Mouse (Mus musculus): ENCODE results near the gene Ms4a7.
"Not testable (repeated sequence)": the region's sequence is repeated elsewhere in the genome, so short reads cannot be mapped to it uniquely, and the experiment has no call there.

Ms4a7 gene

DNA sequence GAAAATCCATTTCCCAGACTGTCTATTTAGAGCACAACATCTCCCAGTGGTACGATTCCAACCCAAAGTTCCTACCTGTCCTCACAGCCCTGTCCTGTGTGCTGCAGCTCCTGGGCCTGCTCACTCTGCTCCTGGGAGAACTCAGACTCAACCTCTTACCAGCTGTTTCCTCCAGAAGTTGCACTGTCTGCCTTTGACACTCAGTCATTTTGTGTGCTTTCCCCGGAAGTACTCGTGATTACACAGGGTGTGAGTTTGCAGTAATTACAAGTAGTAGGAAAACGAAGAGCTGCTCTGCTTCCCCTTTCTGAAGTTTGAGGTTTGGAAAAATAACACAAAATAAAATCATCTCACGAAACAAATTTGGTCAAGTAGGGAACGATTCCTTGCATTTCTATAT lies at the start of gene Ms4a7:
Gene Ms4a7 (minus strand): TSS at position 215 of the 400 bp plus-strand sequence.
- no peak for DNase-seq (ENCODE audit: low spot score in 2 of 2)

DNA sequence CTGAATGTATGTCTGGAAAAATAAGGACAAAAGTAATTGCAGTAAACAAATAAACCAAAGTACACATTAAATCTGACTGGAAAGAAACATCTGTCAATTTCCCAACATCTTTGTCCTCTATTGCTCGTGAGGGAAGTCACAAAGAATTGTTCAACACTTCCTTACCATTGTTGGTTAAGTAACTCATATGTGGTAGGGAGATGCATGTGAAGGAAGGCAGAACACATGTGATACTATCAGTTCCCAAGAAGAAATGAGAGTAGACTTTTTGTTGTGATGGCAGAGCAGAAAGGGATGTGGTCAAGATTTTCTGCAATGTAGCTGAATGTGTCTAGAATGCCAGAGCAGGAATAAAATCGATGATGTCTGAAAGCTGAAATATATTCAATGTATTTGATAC lies 40.5 kb upstream of the Ms4a7 start:
- no peak for DNase-seq (ENCODE audit: low spot score in 2 of 2)

DNA sequence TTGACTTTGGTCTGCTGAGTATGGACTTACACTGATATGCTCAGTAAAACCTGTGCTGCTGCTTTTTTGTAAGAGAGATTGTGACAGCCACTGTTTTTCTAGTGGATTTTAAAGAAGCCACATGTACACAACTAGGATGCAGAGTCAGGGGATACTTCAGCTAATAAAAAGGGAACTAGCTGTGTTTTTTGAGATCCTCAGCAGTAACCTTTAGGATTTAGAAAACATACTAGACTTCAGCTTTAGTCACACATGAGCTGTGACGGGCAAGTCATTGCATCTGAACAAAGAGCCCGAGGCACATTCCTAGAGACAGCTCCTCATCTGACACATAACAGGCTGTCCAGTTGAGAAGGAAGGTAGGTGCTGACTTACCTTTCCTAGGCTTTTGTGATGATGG lies 39.3 kb upstream of the Ms4a7 start, which contains the start of gene Ms4a4a:
Gene Ms4a4a (plus strand): TSS at position 251 of the 400 bp plus-strand sequence.
- no peak for DNase-seq (ENCODE audit: low spot score in 2 of 2)

DNA sequence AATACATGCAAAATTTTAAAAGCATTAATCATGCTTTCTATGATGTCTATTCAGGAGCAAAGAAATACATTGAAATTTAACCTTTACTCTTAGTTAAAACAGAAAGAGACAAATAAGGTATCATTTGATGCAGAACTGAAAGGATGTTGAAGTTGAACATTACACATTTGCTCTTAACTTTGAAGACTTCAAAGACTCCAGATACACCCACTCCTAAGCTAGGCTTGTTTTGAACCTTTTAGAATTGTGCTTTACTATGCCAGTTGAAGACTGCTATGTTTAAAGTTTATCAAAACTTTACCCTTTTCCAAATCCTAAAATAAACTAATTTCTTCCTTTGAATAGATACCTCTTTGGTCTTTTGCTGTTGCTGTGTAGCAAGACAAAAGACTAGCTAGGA lies 35.2 kb upstream of the Ms4a7 start:
- DNase-seq (ENCODE audit: low spot score in 2 of 2): no peak

DNA sequence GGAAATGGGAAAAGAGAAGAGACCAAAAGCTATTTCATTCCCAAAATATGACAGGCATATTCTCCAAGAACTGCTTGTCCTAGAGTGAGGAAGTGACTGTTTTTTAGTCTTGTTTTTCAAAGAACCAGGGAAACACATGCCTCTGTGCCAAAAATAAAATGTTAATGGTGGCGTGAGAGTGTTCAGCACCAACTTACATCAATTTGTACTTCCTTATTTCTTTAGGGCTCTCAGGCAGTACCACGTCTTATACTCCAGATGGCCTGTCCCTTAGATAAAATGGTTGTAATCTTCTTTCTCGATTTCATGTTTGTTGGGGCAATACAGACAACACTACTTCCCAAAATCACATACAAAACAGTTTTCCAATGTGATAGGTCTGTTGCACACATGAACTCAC lies 32.4 kb upstream of the Ms4a7 start:
- DNase-seq (ENCODE audit: low spot score in 2 of 2): no peak

DNA sequence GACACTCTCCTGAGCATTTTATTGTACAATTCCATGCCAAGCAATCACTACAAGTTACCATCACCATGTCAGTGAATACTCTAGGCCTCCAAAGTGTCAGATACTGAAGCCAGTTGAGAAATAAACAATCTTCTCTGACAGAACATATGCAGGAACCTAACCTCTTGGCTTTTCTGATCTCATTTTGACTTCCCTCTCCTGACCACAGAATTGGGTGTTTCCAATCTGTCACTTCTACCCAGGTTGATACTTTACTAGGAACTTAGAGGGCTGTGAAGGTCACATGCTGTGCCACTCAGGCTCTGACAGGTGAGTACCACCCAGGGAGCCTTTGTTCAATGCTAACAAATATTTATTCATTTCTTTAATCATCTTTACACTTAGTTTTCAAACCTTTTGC lies 26.1 kb upstream of the Ms4a7 start:
- no peak for DNase-seq (ENCODE audit: low spot score in 2 of 2)

DNA sequence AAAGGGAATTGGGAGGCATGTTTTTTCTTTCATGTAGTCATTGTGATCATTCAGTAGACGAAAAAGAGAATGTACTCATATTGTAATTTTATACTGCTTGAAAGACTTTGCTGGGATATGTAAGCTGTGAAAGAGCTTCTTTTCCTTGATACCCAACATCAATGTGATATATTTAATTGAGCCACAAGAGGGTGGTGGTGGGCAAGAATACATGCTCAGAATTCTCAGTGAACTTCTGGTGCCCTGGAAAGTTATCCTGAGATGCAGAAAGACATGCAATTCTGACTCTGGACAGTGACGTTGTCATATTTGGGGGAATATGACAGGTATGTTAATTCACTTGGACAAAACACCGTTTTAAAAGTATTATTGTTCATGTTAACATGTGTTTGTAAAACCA lies 24.2 kb upstream of the Ms4a7 start:
- no peak for DNase-seq (ENCODE audit: low spot score in 2 of 2)

DNA sequence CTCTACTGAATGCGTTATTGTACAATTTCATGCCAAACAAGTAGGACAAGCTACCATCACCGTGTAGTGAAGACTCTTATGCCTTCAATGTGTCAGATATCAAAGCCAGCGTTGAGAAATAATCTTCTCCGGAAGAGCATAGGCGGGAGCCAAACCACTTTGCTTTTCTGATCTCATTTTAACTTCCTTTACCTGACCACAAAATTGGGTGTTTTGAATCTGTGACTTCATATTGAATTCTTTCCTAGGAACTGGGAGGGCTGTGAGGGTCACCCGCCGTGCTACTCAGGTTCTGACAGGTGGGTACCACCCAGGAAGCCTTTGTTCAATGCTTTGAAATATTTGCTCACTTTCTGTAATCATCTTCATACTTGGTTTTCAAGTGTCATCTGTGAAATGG lies 19.8 kb upstream of the Ms4a7 start:
- no peak for DNase-seq (ENCODE audit: low spot score in 2 of 2)

DNA sequence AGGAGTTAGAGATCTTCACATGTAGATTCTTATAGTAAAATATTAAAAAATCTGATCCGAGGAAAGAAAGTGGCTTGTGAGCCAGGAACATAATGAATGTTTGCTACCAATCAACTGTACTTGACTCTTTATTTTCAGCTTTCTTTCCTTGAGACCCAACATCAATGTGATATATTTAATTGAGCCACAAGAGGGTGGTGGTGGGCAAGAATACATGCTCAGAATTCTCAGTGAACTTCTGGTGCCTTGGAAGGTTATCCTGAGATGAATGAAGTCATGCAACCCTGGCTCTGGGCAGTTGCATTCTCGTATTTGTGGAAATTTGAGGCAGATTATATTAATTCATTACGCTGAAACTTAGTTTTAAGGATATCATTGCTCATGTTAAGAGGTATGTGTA lies 15.9 kb upstream of the Ms4a7 start:
- no peak for DNase-seq (ENCODE audit: low spot score in 2 of 2)

DNA sequence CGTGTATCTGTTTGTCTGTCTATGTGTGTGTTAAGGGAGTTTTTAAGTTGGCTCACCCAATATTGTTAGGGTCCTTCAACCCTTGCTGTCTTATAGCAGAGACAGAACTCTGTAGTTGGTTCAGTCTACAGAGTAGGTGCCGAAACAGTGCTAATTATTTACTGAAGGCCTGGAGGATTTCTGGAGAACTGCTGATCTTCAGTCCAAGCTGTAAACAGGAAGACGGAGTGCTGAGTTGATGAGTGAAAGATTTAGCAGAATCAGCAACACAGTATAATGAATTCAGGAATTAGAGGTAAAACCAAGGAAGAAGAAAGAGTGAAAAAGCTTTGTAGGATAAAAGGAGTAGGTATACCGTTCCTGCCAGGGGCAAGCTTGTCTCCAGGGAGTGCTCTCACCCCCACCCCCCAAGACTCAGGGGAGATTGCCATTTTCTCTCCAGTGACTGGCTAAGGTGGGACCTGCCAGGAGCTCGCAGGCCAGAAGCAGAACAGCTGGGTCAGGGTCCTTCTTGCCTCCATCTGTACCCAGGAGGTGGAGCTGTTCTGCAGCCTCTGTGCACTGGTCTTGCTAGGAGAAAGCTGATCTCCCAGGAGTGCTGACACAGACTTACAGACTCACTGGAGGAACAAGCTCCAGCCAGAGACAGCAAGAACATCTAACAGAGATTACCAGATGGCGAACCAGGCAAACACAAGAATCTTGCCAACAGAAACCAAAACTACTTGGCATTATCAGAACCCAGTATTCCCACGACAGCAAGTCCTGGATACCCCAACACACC lies 13.9 kb upstream of the Ms4a7 start:
- no peak for DNase-seq (ENCODE audit: low spot score in 2 of 2)

DNA sequence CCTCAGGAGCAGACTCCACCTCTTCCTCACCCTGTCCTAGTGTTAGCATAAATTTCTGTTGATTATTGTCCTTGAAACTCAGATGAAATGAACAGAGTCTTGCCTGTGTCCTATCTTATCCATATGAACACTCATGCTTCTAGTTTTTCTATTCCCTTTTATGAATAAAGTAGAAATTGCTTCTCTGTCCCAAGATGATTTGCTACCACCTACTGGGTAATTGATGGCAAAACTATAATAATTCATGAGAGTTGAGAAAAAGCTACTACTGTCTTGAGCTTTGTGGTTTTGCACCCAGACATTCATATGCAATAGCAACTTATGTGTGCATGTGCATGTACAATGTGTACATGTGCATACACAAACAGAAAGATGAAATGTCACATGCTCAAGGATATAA lies 8.0 kb upstream of the Ms4a7 start:
- DNase-seq (ENCODE audit: low spot score in 2 of 2): no peak

DNA sequence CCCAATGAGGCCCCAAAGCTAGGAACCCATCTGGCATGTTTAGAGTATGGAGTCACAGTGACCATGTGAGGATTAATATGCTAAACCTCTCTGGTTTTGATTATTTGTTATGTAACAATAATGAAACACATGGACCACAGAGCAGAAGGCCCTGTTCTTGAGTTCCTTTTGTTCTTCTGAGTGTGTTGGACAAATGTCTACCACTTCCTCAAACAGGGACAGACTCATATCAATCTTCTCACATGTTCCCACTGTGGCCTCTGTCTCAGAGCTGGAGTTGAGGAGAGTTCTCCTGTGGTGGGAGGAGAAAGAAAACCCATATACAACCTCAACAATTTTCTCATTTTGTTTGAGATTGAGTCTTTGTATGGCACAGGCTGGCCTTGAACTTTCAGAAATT lies 7.2 kb upstream of the Ms4a7 start:
- no peak for DNase-seq (ENCODE audit: low spot score in 2 of 2)

DNA sequence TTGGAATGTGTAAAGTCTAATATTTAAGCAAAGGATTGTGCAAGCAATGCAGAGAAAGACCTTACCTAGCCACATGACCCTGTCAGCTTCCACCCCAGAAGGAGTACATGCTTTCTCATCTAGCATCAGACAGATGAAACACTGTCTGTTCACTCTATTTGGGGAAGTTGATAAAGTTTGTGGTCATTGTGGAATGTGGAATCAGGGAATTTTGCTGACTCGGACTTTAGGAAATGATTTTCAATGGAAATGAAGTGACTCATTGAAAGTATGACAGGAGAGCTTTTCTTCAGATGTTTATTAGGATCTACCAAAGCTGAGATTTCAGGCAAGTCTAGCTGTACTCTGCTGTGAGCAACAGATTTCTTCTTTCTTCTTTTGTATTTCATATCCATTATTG lies 14.8 kb downstream of the Ms4a7 start:
- DNase-seq (ENCODE audit: low spot score in 2 of 2): no peak

DNA sequence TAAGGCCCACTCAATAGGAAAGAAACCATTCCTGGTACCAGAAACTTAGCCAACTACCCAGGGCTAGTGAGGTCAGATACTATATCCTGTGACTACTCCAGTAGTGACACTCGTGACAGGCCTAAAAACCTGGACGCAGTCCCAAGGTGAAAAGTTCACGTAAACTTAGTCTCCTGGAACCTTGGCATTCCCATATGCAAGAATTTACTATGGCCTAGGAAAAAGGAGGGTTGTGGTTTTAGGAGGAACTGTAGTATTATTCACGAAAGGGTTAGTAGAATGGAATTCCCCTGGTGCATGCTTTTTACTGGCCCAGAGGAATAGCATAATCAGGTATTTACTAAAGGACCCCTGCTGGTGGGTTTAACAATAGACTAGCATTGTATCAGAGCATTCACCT lies 19.2 kb downstream of the Ms4a7 start:
- no peak for DNase-seq (ENCODE audit: low spot score in 2 of 2)

DNA sequence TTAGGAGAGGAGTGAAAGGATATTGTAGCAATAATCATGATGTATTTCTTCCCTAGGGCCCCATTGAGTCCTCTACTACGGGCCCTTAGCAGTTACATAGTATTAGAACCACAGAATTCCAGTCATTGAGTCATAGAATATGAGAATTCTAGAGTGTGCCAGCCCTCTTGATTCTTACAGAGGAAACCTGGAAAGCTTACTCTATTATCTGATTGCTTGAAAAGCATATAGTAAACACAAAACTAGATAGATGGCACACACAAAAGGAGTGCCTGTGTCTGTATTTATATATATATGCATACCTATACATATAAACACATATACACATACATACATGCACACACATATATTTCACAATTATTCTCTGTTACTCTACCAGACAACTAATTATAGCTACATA lies 21.6 kb downstream of the Ms4a7 start, which contains the start of gene Ms4a14:
Gene Ms4a14 (minus strand): TSS at position 101 of the 400 bp plus-strand sequence.
- DNase-seq (ENCODE audit: low spot score in 2 of 2): no peak

DNA sequence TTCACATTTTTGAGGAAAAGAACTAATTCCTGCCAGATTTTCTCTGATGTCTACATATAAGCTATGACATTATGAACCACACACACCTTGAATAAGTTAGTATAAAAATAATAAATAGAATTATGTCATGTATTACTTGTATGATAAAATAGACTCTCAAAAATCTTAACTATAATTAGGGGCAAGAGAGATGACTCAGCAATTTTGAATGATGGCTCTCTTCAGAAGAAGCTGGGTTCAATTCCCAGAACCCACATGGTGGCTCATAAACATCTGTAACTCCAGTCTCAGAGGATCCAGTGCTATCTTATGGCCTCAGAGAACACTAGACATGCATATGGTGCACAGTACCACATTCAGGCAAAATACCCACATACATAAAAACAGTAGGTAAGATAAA lies 27.1 kb downstream of the Ms4a7 start:
- no peak for DNase-seq (ENCODE audit: low spot score in 2 of 2)

DNA sequence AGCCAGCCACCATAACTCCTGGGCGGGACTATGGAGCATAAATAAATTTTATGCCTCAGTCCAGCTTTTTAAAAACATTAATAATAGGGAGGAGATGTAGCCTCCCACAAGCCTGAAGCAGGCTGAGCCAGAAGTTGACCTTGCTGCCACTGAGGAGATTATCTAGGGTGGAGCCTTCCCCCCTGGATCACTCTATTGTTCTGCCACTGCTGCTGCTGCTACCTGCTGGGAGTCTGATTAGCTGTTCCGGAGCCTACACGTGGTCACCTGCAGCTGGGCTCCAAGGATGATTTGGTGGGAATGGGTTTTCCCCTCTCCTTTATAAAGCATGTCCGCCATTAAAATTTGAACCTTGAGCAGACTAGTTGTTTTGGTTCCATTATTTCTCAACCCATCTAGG lies 36.4 kb downstream of the Ms4a7 start:
- not testable (repeated sequence) for DNase-seq (ENCODE audit: low spot score in 2 of 2)

DNA sequence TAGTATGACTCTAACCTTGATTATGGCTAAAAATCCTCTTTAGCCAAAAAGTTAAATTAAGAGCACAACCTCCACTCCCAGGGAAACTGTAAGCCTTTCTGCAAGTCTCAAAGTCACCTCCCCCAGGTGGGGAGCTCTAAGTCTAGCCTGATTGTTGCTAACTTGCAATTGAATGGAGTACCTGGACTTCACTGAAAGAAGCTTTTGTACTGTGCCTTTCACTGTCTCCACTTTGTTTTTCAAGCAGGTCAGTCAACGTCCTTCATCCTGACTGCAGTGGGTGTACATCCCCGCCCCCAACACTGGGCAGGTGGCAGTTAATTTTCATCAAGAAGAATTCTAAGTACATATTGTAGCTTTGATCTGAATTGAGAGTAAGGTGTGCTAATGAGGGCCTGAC lies 37.0 kb downstream of the Ms4a7 start:
- DNase-seq (ENCODE audit: low spot score in 2 of 2): no peak

DNA sequence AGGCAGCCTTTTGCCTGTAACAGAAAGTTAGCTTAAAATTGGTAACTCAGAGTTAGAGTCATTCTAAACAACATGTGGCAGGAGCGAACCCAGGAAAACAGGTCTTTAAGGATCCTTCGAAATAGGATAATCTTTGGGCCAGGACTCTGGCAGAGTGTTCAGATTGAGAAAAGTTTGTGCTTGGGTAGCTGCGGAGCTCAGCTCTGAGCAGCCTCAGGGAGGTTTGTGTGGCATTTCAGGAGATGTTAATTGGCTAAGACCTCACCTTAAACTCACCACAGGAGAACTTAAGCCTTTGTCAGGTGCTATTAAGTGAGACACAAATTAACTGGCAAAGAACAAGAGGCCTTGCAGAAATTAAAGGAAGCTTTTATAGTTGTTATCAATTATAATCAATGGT lies 42.3 kb downstream of the Ms4a7 start:
- not testable (repeated sequence) for DNase-seq (ENCODE audit: low spot score in 2 of 2)

DNA sequence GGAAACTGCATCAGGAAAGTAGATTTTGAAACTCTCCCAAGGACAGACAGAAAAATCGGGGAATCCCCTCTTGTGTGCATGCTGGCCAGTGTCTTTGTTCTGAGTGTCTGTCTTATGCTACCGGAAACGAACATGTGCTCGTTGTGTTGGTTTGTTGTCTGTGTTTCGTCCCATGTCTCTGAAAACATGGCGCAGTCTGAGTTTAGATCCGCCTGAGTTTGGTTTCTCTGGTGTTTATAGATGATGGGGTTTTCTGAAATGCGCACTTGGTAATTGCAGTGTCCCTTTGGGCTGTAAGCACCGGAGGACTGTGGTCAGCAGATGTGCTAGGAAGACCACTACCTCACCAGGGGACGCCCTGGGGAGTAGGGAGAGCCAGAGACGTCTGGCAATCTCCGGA lies 43.0 kb downstream of the Ms4a7 start:
- no peak for DNase-seq (ENCODE audit: low spot score in 2 of 2)

DNA sequence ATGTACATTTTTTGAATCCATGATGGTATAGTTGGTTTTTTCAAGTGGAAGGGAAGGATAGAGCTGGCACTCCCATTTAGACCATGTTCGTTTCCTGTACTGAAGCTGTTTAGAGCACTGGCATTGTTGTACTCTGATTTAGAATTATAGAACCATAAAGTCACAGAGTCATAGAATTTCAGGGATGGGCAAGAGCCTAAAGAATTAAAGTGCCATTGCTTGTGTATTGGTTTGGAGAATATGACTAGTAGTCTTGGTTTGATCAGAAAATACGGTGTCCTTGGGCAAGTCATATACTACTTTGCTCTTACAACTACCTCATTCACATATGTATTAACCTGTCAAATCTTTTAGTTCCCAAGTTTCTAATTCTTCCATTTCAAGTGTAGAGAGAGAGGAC lies 52.2 kb downstream of the Ms4a7 start, which contains the start of gene Ms4a5:
Gene Ms4a5 (minus strand): TSS at position 101 of the 400 bp plus-strand sequence.
- DNase-seq (ENCODE audit: low spot score in 2 of 2): no peak

DNA sequence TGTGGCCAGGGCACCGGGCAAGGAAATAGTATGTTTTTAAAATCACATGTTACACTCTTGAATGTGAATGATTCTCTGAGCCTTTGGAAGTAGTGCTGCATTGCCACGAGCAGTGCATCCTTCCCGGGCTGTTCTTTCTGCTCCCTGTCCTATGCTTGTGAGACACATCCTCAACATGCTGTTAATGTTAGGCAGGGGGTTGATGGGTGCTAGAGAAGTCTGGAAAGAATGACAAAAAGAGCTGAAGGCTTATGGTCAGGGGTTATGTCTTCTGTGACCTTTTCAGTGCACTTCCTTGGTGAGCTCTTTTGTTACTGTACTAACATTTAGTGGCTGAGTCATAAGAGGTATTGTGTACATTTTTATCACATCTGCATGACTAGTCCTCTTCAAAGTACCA lies 55.7 kb downstream of the Ms4a7 start:
- DNase-seq (ENCODE audit: low spot score in 2 of 2): no peak

DNA sequence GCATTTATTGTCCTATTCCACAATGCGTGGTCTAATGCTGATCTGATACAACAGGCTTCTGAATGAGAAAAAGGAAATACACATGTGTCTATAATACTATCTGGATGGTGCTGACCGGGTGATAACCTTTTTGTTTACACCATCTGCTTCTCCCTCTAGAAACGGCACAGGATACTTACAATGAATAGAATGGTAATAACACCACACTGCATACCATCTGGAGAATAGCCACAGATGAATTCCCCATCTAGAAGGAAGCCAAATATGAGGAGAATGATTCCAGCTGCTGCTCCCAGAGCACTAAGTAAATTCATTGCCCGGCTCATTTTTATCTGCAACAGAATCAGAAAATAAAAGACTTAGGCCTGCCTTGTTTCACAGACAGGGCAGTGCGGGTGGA lies 59.5 kb downstream of the Ms4a7 start:
- DNase-seq (ENCODE audit: low spot score in 2 of 2): no peak
